Mouse (Mus musculus): ENCODE measurements at regions not wholly inside any gene's neighbourhood (a gene's known extent, or its start where the extent isn't known, plus 50 kb on each side); places are given as distances from the start of the nearest gene placed in this dataset.

GRCm38 (mm10) chr12:12882931-12883553, 58.7 kb downstream of the Mycn start:
- in situ Hi-C loops (cut with MboI; ENCODE audit: low pct_unique_long_range_greater_than_20kb in 1 of 2, low sequenced_read_pairs in 2 of 2, unreplicated experiment in 1 of 2): no loop called here

DNA sequence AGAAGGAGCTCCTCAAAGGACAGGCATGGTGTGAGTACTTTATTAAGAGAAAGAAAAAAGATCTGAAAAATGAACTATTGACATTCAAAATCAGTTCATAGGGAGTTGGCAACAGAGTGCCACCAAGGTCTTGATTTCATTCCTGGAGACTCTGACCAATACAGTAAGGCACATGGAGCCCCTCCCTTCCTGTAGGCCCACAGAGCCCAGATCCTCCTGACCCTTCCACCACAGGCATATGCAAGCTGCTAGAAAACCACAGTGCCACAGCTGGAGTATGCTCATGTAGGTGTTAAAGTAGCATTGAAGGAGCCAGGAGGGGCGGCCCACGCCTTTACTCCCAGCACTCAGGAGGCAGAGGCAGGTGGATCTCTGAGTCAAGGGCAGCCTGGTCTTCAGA, 63.7 kb downstream of the Mycn start:
- in situ Hi-C loops (cut with MboI; ENCODE audit: low pct_unique_long_range_greater_than_20kb in 1 of 2, low sequenced_read_pairs in 2 of 2, unreplicated experiment in 1 of 2): loop anchor here in 1 of 2 experiments (10.0 kb wide), 1 partner anchor 93 kb away; no protein-coding TSS in a partner anchor

DNA sequence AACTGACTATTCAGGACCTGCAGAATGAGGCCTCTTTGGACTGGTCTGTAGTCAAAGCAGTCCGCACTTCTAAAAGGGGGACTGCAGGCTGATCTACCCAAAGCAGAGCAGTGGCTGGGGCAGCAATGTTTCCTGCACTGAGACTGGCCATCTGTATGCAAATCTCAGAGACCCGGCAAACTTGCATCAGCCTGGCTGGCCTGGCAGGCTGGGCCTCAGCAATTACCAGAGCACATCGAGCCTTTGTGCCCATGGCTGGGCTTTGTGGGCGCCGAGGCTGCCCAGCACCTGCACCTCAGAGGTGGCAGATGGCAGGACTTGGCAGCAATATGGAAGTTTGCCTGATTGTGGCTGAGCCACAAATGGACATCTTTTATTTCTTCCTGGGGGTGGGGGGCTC, 64.2 kb downstream of the Mycn start:
- in situ Hi-C loops (cut with MboI; ENCODE audit: low pct_unique_long_range_greater_than_20kb in 1 of 2, low sequenced_read_pairs in 2 of 2, unreplicated experiment in 1 of 2): loop anchor here in 1 of 2 experiments (10.0 kb wide), 1 partner anchor 93 kb away; no protein-coding TSS in a partner anchor

DNA sequence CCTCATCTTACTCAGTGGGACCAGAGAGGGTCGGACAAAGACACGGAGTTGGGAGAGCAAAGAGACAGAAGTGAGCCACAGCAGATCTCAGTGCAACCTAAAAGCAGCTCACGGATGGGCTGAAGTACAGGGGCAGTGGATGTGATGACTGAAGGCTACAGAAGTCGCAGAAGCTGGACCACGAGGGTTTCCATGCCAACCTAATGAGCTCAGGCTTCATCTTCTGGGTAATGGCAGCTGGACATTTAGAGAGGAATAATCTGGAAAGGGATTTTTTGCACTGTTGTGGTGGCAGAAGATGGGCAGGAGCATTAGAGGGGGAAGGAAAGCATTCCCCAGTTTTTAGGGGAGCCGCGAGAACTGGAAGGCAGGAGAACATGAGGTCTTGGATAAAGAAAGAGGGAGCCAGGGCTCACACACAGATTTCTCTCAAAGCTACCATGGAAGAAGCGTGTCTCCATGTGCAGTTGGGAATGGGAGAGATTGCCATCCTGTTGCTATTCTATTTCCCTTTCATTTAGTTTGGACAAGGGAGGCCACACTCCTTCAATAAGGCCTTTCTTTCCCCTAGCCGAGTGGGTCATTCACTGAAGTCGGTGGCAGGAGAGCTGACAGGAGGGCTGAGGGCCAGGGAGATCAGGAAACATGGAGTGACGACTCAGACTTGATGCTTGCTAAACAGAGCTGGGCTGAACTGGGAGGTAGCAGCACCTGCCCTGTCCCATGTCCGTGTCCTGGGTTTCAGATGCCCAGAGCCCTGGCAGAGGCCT, 65.6 kb downstream of the Mycn start:
- in situ Hi-C loops (cut with MboI; ENCODE audit: low pct_unique_long_range_greater_than_20kb in 1 of 2, low sequenced_read_pairs in 2 of 2, unreplicated experiment in 1 of 2): loop anchor here in 1 of 2 experiments (10.0 kb wide), 1 partner anchor 91 kb away; no protein-coding TSS in a partner anchor

- in situ Hi-C loops (cut with MboI; ENCODE audit: low pct_unique_long_range_greater_than_20kb in 1 of 2, low sequenced_read_pairs in 2 of 2, unreplicated experiment in 1 of 2): loop anchor here in 1 of 2 experiments (10.0 kb wide), 1 partner anchor 89 kb away; no protein-coding TSS in a partner anchor
Observed at GRCm38 (mm10) chr12:12873551-12873950, 68.2 kb downstream of the Mycn start.

DNA sequence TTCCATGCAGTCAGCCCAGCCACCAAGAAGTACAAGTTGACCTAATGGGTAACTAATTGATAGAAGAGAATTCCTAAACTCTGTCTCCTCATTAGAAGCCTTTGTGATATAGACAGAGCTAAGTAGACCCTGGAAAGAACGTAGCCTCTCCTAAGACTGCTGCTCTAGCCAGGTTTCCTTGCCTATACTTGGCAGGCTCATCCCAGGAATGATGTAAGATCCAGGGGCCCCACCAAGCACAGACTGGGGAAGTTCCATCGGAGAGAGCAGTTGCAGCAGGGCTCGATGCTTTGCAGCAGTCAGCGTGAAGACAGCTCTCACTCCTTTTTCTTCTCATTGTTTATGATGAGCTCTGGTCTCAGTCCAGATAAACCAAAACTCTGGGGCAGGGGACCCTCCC, 68.7 kb downstream of the Mycn start:
- in situ Hi-C loops (cut with MboI; ENCODE audit: low pct_unique_long_range_greater_than_20kb in 1 of 2, low sequenced_read_pairs in 2 of 2, unreplicated experiment in 1 of 2): loop anchor here in 1 of 2 experiments (10.0 kb wide), 1 partner anchor 88 kb away; no protein-coding TSS in a partner anchor

- in situ Hi-C loops (cut with MboI; ENCODE audit: low pct_unique_long_range_greater_than_20kb in 1 of 2, low sequenced_read_pairs in 2 of 2, unreplicated experiment in 1 of 2): loop anchor here in 1 of 2 experiments (10.0 kb wide), 1 partner anchor 86 kb away; no protein-coding TSS in a partner anchor
Observed at GRCm38 (mm10) chr12:12871272-12871671, 70.4 kb downstream of the Mycn start.

DNA sequence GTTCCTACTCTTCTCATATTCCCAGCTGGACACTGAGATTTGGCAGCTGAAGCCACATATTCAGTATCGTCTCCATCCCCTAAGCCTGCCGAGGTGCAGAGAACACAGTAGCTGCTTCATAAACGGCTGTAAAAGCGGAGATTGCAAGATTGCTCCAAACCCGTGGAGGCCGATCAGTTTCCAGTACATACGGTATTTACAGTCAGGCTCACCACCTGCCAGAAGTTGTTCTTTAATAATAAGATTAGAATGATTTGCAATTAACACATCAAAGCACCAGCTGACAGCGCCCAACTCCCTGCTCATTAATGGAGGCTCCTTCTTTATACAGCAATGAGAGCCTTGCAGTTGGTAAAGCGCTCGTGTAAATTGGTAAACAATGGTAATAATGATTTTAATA, 75.1 kb downstream of the Mycn start:
- in situ Hi-C loops (cut with MboI; ENCODE audit: low pct_unique_long_range_greater_than_20kb in 1 of 2, low sequenced_read_pairs in 2 of 2, unreplicated experiment in 1 of 2): no loop called here

DNA sequence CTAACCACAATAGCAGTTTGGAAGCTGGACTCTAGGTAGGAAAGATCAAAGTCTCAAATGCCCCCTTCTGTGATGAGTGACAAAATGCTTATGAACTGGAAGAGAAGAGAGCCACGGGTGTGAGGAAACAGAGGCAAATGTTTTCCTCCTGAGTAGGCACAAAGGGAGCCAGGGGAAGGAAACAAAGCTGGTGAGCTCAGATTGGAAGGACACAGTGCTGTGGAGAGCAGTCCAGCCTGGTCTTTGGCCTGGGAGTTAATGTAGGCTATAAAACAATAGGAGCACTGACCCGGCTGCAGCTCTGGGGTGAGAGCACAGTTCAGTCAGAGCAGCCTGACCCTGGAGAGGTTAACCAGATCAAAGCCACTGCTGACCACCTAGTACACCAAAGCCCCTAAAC, 91.0 kb downstream of the Mycn start:
- in situ Hi-C loops (cut with MboI; ENCODE audit: low pct_unique_long_range_greater_than_20kb in 1 of 2, low sequenced_read_pairs in 2 of 2, unreplicated experiment in 1 of 2): no loop called here

DNA sequence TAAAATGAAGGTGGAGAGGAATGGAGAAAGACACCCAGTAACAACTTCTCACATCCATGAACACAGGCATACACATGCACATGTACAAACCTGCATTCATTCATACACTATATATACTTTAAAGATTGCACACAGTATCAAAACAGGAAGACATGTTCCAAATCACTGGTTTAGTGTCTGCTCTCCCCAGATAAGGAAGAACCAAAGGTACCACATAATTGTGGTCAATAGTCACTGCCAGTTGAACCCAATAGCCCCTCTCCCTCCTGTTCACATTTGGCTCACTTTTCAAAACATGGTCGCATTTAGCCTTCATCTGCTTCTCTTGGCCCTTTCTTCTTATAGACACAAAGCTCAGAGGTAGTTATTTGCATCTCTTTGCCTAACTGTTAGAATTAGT, 95.0 kb downstream of the Mycn start:
- in situ Hi-C loops (cut with MboI; ENCODE audit: low pct_unique_long_range_greater_than_20kb in 1 of 2, low sequenced_read_pairs in 2 of 2, unreplicated experiment in 1 of 2): no loop called here

- in situ Hi-C loops (cut with MboI; ENCODE audit: low pct_unique_long_range_greater_than_20kb in 1 of 2, low sequenced_read_pairs in 2 of 2, unreplicated experiment in 1 of 2): no loop called here
Observed at GRCm38 (mm10) chr12:12842247-12842957, 99.3 kb downstream of the Mycn start.

DNA sequence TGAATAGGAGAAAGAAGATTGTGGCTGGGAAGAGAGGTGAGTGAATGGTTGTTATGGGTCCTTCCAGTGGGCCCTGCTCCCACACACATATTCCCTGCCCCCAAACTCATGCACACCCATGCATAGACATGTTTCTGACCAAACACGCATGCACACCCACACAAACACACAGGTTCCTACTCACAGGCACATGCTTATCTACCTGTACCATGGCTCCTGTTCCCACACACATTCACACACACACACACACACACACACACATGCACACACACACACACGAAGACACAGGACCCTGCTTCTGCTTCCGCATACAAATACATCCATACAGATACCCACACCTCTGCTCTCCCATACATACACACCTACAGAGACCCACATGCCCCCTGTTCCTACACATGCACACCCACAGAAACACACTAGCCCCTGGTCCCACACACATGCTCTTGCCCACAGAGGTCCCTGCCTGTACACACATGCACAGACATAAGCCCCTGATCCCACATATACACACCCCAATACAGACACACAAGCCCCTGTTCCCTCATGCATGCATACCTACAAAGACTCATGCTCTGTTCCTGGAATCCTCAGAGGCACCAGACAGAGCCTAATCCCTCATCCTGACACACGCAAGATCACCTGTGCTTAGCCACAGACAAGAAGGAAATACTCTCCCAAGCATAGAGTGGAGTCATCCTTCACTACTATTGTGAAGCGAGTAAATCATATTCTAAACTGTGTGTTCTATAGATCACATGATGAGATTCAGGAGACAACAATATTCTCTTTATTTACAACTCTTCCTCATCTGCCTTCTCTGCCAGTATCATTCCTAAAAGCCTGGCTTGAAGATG, 100.1 kb downstream of the Mycn start:
- in situ Hi-C loops (cut with MboI; ENCODE audit: low pct_unique_long_range_greater_than_20kb in 1 of 2, low sequenced_read_pairs in 2 of 2, unreplicated experiment in 1 of 2): no loop called here

DNA sequence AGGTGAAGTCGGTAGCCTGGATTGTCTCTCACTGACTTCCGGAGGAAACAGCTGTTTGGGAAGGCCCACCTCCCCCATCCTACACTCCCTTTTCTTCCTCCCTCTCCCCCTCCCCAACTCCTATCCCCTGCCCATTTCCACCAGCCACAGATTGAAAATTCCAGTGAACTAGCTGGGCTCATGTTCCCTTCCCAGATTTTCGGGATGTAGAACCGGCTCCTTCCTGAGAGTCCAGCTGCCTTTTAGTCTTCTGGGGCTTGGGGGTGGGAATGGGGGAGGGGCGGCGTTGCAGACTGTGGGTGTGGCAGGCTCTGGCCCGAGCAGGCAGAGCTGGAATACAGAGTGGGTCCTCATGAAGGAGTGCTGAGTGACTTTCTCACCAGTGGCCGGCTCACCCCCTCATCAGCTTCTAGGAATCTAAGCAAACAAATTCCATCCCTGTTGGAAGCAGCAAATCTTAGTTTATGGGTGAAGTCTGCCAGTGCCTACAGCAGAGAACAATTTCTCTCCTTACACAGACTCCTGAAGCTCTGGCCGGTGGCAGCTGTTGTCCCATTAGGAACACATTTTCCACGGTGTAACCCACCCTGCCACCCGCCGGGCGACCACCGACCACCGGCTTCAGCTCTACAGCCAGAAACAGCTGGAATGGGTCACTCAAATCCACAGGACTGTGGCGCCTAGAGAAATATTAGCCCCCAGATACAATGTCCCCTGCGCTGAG, 100.9 kb downstream of the Mycn start:
- in situ Hi-C loops (cut with MboI; ENCODE audit: low pct_unique_long_range_greater_than_20kb in 1 of 2, low sequenced_read_pairs in 2 of 2, unreplicated experiment in 1 of 2): no loop called here

DNA sequence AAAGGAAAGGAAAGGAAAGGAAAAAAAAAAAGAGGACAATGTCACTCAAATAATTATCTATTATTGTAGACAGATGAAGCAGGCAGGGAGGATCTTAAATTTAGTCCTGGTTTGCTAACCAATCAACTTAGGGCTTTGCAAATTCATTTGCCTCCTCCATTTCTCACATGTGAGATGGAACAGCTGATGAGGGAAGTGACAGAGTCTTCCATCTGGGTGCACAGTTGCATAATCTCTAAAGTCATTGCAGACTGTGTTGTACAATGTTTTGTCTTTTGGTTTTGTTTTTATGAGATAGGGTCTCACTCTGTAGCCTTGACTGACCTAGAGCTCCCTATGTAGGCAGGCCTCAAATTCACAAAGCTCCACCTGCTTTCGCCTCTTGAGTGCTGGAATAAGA, 103.9 kb downstream of the Mycn start:
- in situ Hi-C loops (cut with MboI; ENCODE audit: low pct_unique_long_range_greater_than_20kb in 1 of 2, low sequenced_read_pairs in 2 of 2, unreplicated experiment in 1 of 2): loop anchor here in 1 of 2 experiments (10.0 kb wide), 1 partner anchor 53 kb away; no protein-coding TSS in a partner anchor

DNA sequence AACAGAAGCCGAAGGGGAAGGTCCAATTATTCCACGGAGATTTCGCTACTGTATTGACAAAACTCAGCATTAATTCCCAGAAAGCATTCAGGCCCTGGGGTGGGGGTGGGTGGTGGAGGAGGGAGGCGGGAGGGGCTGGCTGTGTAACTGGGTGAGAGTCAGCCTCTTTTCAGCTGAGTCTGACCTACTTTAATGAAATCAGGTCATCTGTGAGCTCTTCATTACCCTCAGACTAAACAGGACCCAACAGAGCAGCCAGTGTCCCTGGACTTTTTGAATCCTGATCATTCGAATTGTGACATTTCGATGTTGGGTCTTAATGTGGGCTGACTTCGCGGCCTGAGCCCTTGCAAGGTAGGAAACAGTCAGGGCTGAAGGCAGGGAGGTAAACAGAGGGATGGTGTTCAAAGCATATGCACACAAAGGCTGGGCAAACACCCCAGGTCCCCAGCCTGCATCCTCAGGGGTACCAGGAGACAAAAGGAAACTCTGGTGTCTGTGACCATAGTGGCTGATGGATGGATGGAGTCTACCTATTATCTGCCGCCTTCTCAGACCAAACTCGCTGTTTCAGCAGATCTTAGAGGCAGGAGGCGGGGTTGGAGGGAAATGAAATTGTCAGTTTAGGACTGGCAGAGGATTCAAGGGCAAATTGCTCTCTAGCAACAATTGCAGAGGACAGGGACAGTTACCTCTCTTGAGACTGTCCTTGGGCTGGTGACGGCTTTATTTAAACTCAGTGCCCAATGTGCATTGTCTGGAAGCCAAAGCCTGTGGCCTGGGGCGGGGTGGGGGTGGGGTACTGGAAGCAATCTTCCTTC, 113.7 kb downstream of the Mycn start:
- in situ Hi-C loops (cut with MboI; ENCODE audit: low pct_unique_long_range_greater_than_20kb in 1 of 2, low sequenced_read_pairs in 2 of 2, unreplicated experiment in 1 of 2): no loop called here

- in situ Hi-C loops (cut with MboI; ENCODE audit: low pct_unique_long_range_greater_than_20kb in 1 of 2, low sequenced_read_pairs in 2 of 2, unreplicated experiment in 1 of 2): no loop called here
Observed at GRCm38 (mm10) chr12:12827379-12827778, 114.3 kb downstream of the Mycn start.

DNA sequence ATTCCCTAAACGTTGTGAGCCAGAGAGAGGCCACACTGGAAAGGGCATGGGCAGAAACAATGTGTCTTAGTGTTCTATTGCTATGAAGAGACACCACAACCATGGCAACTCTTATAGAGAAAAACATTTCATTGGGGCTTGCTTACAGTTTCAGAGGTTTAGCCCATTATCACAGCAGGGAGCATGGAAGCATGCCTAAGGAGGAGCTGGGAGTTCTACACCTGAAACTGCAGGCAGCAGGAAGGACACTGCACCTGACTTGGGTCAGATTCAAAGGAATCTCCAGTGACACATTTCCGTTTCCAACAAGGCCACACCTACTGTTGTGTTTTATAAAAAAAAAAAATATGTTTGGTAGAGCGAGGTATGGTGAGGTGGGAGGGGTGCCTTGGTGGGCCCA, 115.3 kb downstream of the Mycn start:
- in situ Hi-C loops (cut with MboI; ENCODE audit: low pct_unique_long_range_greater_than_20kb in 1 of 2, low sequenced_read_pairs in 2 of 2, unreplicated experiment in 1 of 2): no loop called here
